Mouse (Mus musculus): ENCODE results near the gene Hip1r. TPM values are rescaled to one million over a fixed set of nuclear protein-coding genes. Genes with fewer than 3 reads are reported as not detected.

Hip1r gene
- total RNA-seq, 2 experiments from 2014 or later = 26.1 to 41.6 TPM

DNA sequence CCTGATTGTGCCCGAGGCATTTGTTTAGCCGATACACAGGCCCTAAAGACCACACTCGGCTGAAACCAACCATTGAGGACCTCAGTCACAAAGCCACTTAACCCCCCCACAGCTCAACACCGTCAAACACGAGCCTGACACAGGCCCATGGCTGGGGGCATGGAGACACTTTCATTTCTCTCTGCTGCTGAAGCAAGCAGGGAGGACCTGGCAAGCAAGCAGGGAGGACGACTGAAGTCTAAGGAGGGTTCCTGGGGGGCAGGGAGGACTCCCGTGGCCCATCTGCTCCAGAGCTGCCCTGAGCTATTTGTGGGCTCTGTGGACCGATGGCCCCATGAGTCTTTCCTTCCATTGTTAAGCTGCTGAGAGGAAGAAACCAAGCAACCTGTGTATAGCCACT is 38.5 kb downstream of the Hip1r start:
- peak in 1 of 2 experiments; percentile 41 for DNase-seq
- intact Hi-C loops (cut with DNase I) = loop anchor here (2.0 kb wide), 1 partner anchor 19 kb away; no protein-coding TSS in a partner anchor

DNA sequence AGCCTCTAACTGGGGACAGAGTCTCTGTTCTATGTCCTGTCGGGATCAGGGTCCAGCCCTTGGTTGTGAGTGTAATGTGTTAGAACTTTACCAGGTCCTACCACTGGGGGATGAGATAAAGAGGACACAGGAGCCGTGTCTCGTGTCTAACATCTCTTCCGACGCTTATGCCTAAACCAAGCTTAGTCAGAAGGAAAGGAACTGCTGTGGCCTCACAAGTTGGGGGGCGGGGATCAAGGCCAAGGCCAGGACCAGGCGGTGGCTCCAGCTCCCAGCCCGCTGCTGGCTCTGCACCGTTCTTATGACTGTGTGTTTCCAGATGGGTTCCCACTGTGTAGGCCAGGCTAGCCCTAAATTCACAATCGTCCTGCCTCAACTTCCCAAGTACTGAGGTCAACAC is 39.5 kb downstream of the Hip1r start:
- no peak for DNase-seq
- intact Hi-C loops (cut with DNase I) = loop anchor here (2.0 kb wide), 1 partner anchor 18 kb away; no protein-coding TSS in a partner anchor

GRCm38 (mm10) chr5:124013747-124014146 is 40.3 kb downstream of the Hip1r start:
- no peak for DNase-seq
- intact Hi-C loops (cut with DNase I) = loop anchor here (2.0 kb wide), 1 partner anchor 17 kb away; no protein-coding TSS in a partner anchor

GRCm38 (mm10) chr5:124014180-124014579 is 40.8 kb downstream of the Hip1r start:
- intact Hi-C loops (cut with DNase I) = no loop called here
- DNase-seq = no peak

GRCm38 (mm10) chr5:124014791-124015251 is 41.4 kb downstream of the Hip1r start:
- DNase-seq = peak; percentile 80 to 82
- intact Hi-C loops (cut with DNase I) = no loop called here

DNA sequence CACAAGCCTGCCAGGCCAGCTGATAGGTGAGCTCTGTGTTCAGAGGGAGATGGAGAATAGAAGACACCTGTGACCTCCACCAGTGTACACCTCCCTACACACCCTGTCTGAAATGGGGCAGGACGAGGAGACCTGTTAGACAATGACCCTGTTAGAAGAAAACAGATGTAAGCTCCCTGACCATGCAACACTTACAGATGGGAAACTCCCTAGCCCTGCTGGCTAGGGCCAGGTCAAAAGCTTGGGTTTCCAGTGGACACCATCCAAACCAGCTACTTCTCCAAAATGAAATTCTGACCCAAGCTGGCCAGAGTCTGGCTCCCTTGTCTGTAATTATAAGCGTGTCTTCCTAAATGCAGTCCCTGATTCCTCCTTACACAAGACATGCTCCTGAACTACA is 42.3 kb downstream of the Hip1r start:
- intact Hi-C loops (cut with DNase I) = no loop called here
- no peak for DNase-seq

- intact Hi-C loops (cut with DNase I) = no loop called here
- no peak for DNase-seq
Measured at GRCm38 (mm10) chr5:124016291-124016821, 42.9 kb downstream of the Hip1r start.

- DNase-seq = no peak
- intact Hi-C loops (cut with DNase I) = no loop called here
Measured at GRCm38 (mm10) chr5:124017941-124018340, 44.5 kb downstream of the Hip1r start.

- intact Hi-C loops (cut with DNase I) = no loop called here
- DNase-seq = no peak
Measured at GRCm38 (mm10) chr5:124018651-124019050, 45.2 kb downstream of the Hip1r start.

DNA sequence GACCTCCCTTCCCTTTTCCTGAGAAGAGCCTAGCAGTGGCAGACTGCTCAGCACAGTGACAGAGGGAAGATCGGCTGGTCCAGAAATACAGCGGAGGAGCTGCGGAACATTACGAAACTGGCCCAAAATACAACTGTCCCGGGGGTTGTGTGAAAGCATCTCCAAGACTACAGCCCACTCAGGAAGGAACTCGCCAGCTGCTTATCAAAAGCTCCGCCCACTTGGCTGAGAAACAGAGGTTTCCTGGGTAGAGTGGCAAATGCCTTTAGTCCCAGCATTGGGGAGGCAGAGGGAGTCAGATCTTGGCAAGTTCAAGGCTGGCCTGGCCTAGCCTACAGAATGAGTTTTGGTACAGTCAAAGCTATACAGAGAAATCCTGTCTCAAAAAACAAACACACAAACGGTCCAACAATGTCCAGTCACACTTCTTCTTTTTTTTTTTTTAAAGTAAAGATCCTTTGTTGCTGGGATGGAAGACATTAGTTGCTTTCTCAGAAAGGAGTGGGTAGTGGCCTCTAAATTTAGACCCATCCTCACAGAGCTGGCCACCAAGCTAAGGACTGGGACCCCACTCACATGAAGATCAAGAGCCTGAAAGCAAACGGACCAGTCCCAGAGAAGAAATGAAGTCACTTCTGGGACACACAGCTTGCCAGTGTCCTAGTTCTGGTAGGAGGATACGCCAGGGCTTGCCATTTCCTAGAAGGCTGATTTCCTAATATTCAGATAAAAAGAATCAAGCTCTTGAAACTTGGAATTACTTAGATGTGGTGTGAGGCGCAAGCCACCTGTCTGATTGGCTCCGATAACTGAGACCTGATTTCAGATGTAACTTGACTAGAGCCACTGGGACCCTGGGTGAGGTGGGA is 46.2 kb downstream of the Hip1r start:
- intact Hi-C loops (cut with DNase I) = no loop called here

DNA sequence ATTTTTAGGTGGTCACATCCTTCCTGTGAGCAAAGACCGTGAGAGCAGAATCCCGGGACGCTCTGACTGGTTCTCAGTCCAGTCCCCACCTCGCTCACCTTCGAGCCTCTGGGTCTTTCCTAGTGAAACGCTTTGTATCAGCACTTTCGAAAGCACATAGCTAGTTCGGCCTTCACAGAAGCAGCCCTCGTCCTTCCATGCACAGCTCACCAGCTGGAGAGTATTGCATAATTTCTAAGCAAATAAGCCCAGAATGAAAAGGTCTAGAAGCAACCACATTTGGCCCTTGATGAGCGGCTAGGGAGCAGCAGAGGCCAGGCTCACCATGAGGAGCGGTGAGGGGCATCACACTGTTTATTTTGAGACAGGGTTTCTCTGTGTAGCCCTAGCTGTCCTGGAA is 47.7 kb downstream of the Hip1r start:
- intact Hi-C loops (cut with DNase I) = no loop called here
- DNase-seq = no peak

More for the DNA sequence above, 46.2 kb downstream of the Hip1r start:
- peak; percentile 83 to 85 for DNase-seq

DNA sequence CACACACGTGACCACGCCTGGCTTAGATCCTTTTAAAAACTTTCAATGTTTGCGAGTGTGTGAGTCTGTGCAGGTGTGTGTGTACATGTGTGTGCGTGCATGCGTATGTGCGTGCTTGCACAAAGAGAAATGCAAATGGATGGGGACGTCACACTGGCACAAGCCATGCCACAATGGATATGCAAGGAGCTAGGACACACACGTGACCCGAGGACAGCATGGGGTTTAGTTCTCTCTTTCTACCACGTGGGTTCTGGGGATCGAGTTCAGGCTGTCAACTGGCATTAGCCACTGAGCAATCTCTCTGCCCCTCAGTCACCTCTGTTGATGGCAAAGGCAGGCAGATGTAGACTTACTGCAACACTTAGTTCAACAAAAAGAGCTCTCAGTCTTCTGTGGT is 48.3 kb downstream of the Hip1r start:
- intact Hi-C loops (cut with DNase I) = no loop called here

DNA sequence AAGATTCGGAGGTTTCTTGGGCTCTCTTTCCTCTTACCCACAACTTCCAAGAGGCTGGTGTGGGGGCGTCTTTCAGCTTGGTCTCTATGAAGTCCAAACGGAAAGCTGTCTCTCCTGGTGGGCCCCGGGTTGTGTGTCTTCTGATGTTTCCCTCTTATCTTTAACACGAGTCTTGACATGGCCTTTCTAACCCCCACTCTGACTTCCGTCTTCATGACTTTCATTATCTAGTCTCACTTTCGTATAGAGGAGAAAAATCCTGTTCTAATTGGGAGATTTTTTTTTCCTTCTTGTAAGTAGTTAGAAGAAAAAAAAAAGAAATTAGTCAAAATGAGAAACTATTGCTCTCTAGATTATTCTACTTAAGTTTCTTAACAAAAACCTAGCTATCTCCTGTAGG is 48.9 kb downstream of the Hip1r start:
- intact Hi-C loops (cut with DNase I) = no loop called here
- no peak for DNase-seq

More for the DNA sequence above, 48.3 kb downstream of the Hip1r start:
- no peak for DNase-seq

DNA sequence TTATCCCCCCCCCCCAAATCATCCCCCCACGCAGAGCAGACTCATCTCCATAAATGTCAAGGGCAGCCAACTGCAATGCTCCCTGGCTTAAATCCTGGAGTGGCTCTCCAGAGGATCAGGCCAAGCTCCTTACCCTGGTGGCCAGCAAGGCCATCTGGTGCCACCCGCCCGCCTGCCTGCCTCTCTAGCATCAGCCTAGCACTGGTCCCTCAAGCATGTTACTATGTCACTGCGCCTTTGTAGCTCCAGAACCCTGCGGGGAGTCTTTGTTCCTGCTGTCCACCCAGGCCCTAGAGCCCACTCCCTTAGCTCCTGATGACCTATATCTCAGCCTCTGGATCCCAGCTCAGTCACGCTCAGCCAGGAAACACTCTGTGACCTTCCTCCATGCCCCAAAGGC is 51.2 kb downstream of the Hip1r start:
- DNase-seq = peak in 1 of 2 experiments; percentile 55
- intact Hi-C loops (cut with DNase I) = no loop called here

DNA sequence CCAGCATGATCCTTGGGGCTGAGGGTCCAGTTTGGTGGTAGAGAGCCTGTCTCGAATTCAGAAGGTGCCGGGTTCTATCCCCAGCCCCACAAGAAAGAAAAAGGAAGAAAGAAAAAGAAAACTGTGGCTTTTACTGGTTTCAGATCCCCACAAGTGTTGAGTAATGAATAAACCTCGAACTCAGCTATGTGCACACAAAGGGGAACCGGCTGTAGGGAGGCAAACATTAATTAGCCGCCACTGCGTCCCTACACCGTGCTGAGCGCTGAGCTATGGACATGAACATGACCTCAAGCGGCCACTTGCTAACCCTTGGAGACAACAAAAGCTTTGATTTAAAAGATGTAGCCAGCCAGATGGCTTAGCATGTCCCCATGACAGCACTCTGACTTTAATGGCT is 51.7 kb downstream of the Hip1r start:
- intact Hi-C loops (cut with DNase I) = no loop called here
- no peak for DNase-seq

GRCm38 (mm10) chr5:124025587-124026441 is 52.4 kb downstream of the Hip1r start:
- DNase-seq = peak; percentile 76

DNA sequence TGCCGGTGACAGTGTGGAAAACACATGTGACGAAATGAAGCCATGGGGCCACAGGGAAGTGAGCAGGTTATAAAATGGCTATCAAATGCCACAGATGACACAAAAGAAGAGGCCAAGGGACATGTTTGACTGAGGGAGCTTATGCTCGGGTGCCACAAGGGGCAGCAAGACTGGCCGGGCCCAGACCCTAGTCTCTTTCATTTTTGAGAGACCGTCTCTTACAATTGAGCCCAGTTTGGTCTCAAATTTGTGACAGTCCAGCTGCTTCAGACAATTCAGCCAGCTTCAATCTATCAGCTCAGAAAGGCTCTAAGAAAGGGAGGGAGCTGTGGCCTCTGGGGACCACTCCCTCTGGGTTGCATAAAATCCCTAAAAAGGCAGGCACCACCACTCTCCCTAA is 53.1 kb downstream of the Hip1r start:
- no peak for DNase-seq
- intact Hi-C loops (cut with DNase I) = no loop called here

More at GRCm38 (mm10) chr5:124025587-124026441, 52.4 kb downstream of the Hip1r start:
- intact Hi-C loops (cut with DNase I) = no loop called here

DNA sequence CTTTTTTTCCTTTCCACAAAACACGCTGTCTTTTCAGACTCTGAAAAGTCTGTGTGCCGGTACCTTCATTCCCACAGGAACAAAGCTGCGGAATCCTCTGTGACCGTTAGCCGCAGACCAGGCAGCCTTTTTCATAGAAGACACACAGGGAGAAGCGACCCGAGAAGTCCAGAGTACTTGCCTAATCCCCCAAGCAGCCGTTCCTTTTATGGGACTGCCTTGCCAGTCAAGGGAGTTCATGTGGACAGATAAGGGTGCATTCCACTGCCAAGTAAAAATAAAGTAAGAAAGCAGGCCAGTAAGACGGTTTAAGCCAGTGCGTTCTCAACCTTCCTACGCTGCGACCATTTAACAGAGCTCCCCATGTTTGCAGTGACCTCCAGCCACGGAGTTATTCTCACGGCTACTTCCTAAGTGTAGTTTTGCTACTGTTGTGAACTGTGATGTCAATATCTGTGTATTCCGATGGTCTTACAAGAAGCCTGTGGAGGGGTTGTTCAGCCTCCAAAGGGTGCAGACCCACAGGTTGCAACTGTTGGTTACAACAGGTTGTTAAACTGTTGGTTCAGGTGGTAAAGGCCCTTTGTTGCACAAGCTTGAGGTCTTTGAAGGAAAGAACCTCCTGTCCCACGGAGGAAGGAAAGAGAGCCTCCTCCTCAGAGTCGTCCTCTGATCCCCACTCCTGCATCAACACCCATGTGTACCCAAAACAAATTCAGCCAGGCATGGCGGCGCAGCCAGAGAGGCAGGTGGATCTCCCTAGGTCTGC is 54.5 kb downstream of the Hip1r start:
- intact Hi-C loops (cut with DNase I) = no loop called here
- DNase-seq = no peak

DNA sequence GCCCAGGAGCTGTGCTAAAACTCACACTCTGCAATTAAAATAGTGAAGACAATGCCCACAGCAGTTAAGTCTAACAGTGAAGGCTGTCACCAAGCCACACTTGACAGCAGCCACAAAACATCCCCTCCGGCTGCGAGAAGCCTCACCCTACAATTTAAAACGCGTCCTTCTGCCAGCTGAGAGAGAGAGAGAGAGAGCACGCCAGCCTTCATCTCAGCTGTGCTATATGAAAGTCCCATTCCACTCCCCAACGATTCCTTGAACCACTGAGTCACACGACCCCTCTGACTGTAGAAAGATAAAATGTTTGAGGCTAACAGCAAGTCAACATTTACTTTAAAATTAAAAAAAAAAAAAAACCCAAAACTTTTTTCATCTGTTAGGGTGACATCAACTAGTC is 55.3 kb downstream of the Hip1r start:
- intact Hi-C loops (cut with DNase I) = no loop called here
- DNase-seq = no peak

All from heart, postnatal 10 days (tissue).